17 mouse cellular contexts compared by ENCODE assay signal in genomic region chr6:84353425-84354220, GRCm38 (mm10).
DNase-seq lines count a peak whose midpoint lies in the region; ATAC-seq and TF ChIP-seq lines count a peak whose summit lies in the region.
"Had no signal": no experiment of that assay in that cellular context is flagged by ENCODE, and none has a peak within 500 bp of the region (broad histone marks: within the 10 kb centered on the region; RNA-seq: fewer than 3 reads in every experiment).

No protein-coding gene starts in this region.

- no peak for TF ChIP-seq CTCF in liver, adult 2 months (IDR thresholded peaks at IDR 0.05; ENCODE audit: low read depth, low read length)

- no peak overlapping the region for H3K9ac ChIP-seq in liver, adult 2 months (ENCODE audit: low read depth, low read length)
- H3K9ac ChIP-seq in liver, embryonic 12.5 days, result no peak overlapping the region
- no peak overlapping the region for H3K9ac ChIP-seq in lung, embryonic 16.5 days (ENCODE audit: low read length)
- H3K9ac ChIP-seq in neural tube, embryonic 15.5 days (replicated peaks), result no peak overlapping the region
- H3K9ac ChIP-seq: embryonic facial prominence, embryonic 12.5 days; forebrain, embryonic 15.5 days; heart, embryonic 15.5 days; limb, embryonic 15.5 days; neural tube, embryonic 13.5 days had no signal

- no peak overlapping the region for H3K27ac ChIP-seq in liver, adult 2 months (replicated peaks; ENCODE audit: insufficient read depth, low read depth, low read length)
- no peak overlapping the region for H3K27ac ChIP-seq in liver, embryonic 12.5 days
- no peak overlapping the region for H3K27ac ChIP-seq in lung, embryonic 16.5 days (ENCODE audit: low read length)
- no peak overlapping the region for H3K27ac ChIP-seq in neural tube, embryonic 15.5 days (replicated peaks)
- H3K27ac ChIP-seq: embryonic facial prominence, embryonic 12.5 days; forebrain, embryonic 15.5 days; heart, embryonic 15.5 days; limb, embryonic 15.5 days; midbrain, embryonic 10.5 days; neural tube, embryonic 13.5 days had no signal

- ATAC-seq in liver, embryonic 12.5 days, result no peak
- peak; percentile 61; the same call in 1 of the 2 replicates for ATAC-seq in lung, embryonic 16.5 days (ENCODE audit: low read depth)
- no peak for ATAC-seq in neural tube, embryonic 15.5 days (ENCODE audit: low FRiP score)
- ATAC-seq: forebrain, embryonic 15.5 days had no signal

- no peaks in the 10 kb centered on the region for H3K4me1 ChIP-seq in liver, adult 2 months (ENCODE audit: control insufficient read depth, insufficient read depth, low read length)
- no peaks in the 10 kb centered on the region for H3K4me1 ChIP-seq in liver, embryonic 12.5 days
- H3K4me1 ChIP-seq in lung, embryonic 16.5 days (replicated peaks; ENCODE audit: control insufficient read depth, insufficient read depth, low read length), result no peaks in the 10 kb centered on the region
- no peaks in the 10 kb centered on the region for H3K4me1 ChIP-seq in neural tube, embryonic 15.5 days
- H3K4me1 ChIP-seq: forebrain, embryonic 15.5 days; heart, embryonic 15.5 days; neural tube, embryonic 13.5 days had no signal

- TF ChIP-seq POLR2A in liver, adult 2 months (IDR thresholded peaks at IDR 0.05; ENCODE audit: extremely low read depth, insufficient read depth, low read length), result no peak

- H3K27me3 ChIP-seq in liver, adult 2 months (ENCODE audit: control insufficient read depth, insufficient read depth, low read length), result no peaks in the 10 kb centered on the region; the same call in 1 of the 2 replicates
- peaks cover 4% of the 10 kb centered on the region for H3K27me3 ChIP-seq in liver, embryonic 12.5 days (replicated peaks)
- no peaks in the 10 kb centered on the region for H3K27me3 ChIP-seq in lung, embryonic 16.5 days (ENCODE audit: control insufficient read depth, insufficient read depth, low read depth, low read length)
- H3K27me3 ChIP-seq in neural tube, embryonic 15.5 days (replicated peaks), result no peaks in the 10 kb centered on the region
- H3K27me3 ChIP-seq: embryonic facial prominence, embryonic 12.5 days; forebrain, embryonic 15.5 days; neural tube, embryonic 13.5 days had no signal

- WGBS in liver, adult 2 months, result 69% methylated on average over 6 of the region's 6 CpGs
- 53% methylated on average over 6 of the region's 6 CpGs for WGBS in liver, embryonic 12.5 days (ENCODE audit: insufficient replicate concordance)
- 67% methylated on average over 6 of the region's 6 CpGs for WGBS in lung, embryonic 16.5 days
- 90% methylated on average over 6 of the region's 6 CpGs for WGBS in neural tube, embryonic 15.5 days

- no peak overlapping the region for H3K4me2 ChIP-seq in liver, embryonic 12.5 days
- H3K4me2 ChIP-seq in lung, embryonic 16.5 days (ENCODE audit: low read depth, low read length), result no peak overlapping the region
- no peak overlapping the region for H3K4me2 ChIP-seq in neural tube, embryonic 15.5 days
- H3K4me2 ChIP-seq: embryonic facial prominence, embryonic 12.5 days; forebrain, embryonic 15.5 days; heart, embryonic 15.5 days; limb, embryonic 15.5 days; neural tube, embryonic 13.5 days had no signal

- H3K79me2 ChIP-seq in liver, adult 2 months (ENCODE audit: control insufficient read depth, insufficient read depth, low read length), result no peaks in the 10 kb centered on the region

- H3K36me3 ChIP-seq in liver, adult 2 months (ENCODE audit: control insufficient read depth, insufficient read depth, low read length), result no peaks in the 10 kb centered on the region
- H3K36me3 ChIP-seq in liver, embryonic 12.5 days, result no peaks in the 10 kb centered on the region
- no peaks in the 10 kb centered on the region for H3K36me3 ChIP-seq in lung, embryonic 16.5 days (ENCODE audit: control insufficient read depth, insufficient read depth, low read length)
- no peaks in the 10 kb centered on the region for H3K36me3 ChIP-seq in neural tube, embryonic 15.5 days
- H3K36me3 ChIP-seq: embryonic facial prominence, embryonic 12.5 days; forebrain, embryonic 15.5 days; heart, embryonic 15.5 days; limb, embryonic 15.5 days; midbrain, embryonic 10.5 days; neural tube, embryonic 13.5 days had no signal

- peak; percentile 44 for DNase-seq in adrenal gland, postnatal 14 days
- DNase-seq in adrenal gland, postnatal 10 days, result no peak
- peak; percentile 9 for DNase-seq in liver, adult 2 months (ENCODE audit: extremely low read depth, low read depth, low spot score)
- no peak for DNase-seq in kidney, adult 9 months
- DNase-seq in retina, postnatal 1 day, result no peak
- DNase-seq: cerebellum, adult 2 months; kidney, adult 8-10 months; thymus, postnatal 4 days had no signal

- H3K9me3 ChIP-seq in liver, embryonic 12.5 days (replicated peaks), result no peaks in the 10 kb centered on the region
- no peaks in the 10 kb centered on the region for H3K9me3 ChIP-seq in lung, embryonic 16.5 days (ENCODE audit: control insufficient read depth, low read length)
- H3K9me3 ChIP-seq in neural tube, embryonic 15.5 days (replicated peaks), result no peaks in the 10 kb centered on the region
- H3K9me3 ChIP-seq: embryonic facial prominence, embryonic 12.5 days; forebrain, embryonic 15.5 days; heart, embryonic 15.5 days; limb, embryonic 15.5 days; midbrain, embryonic 10.5 days; neural tube, embryonic 13.5 days had no signal

- no peak overlapping the region for H3K4me3 ChIP-seq in liver, adult 2 months (ENCODE audit: insufficient read depth, low read depth, low read length)
- H3K4me3 ChIP-seq in liver, embryonic 12.5 days, result no peak overlapping the region
- H3K4me3 ChIP-seq in lung, embryonic 16.5 days (ENCODE audit: low read length), result no peak overlapping the region
- no peak overlapping the region for H3K4me3 ChIP-seq in neural tube, embryonic 15.5 days (replicated peaks)
- H3K4me3 ChIP-seq: embryonic facial prominence, embryonic 12.5 days; forebrain, embryonic 15.5 days; heart, embryonic 15.5 days; limb, embryonic 15.5 days; midbrain, embryonic 10.5 days; neural tube, embryonic 13.5 days had no signal

Comparison
In these comparisons a context has a peak if more than half of its experiments do, and no peak if none do; other contexts are left out.
1. DNase-seq: peak in adrenal gland, postnatal 14 days (single experiment) and liver, adult 2 months (single experiment); none in adrenal gland, postnatal 10 days (single experiment), kidney, adult 9 months (single experiment) and retina, postnatal 1 day (single experiment).